Mouse (Mus musculus) embryonic facial prominence, embryonic 13.5 days (tissue): ENCODE results near the gene Dnlz. TPM values are rescaled to one million over a fixed set of nuclear protein-coding genes. Genes with fewer than 3 reads are reported as not detected.

Source experiments
- ATAC-seq: fragments of 200-750 bp; cut with Nextera tagmentation; 2 replicates; pipeline ENCODE4 v1.8.0; 2017; ENCODE audit warnings: low read depth; ENCODE audit not compliant: insufficient number of reproducible peaks, insufficient read depth, low FRiP score, low TSS enrichment
- H3K27ac ChIP-seq: fragments of 300-500 bp; sonication (generic); 2 replicates; pipeline ENCODE4 v1.5.1; 2015; ENCODE audit warnings: moderate library complexity, mild to moderate bottlenecking, inconsistent platforms
- H3K27me3 ChIP-seq: fragments of 300-500 bp; sonication (generic); 2 replicates; pipeline ENCODE4 v1.6.1; 2015; ENCODE audit warnings: mild to moderate bottlenecking, inconsistent platforms
- H3K36me3 ChIP-seq: fragments of 300-500 bp; sonication (generic); 2 replicates; pipeline ENCODE4 v1.6.1; 2015; ENCODE audit warnings: mild to moderate bottlenecking, inconsistent platforms
- H3K4me1 ChIP-seq: fragments of 300-500 bp; sonication (generic); 2 replicates; pipeline ENCODE4 v1.6.1; 2015; ENCODE audit warnings: inconsistent platforms
- H3K4me2 ChIP-seq: fragments of 300-500 bp; sonication (generic); 2 replicates; pipeline ENCODE4 v1.6.1; 2015; ENCODE audit warnings: moderate library complexity, mild to moderate bottlenecking, inconsistent platforms
- H3K4me3 ChIP-seq: fragments of 300-500 bp; sonication (generic); 2 replicates; pipeline ENCODE4 v1.5.1; 2015; ENCODE audit warnings: mild to moderate bottlenecking, inconsistent platforms
- H3K9ac ChIP-seq: fragments of 300-500 bp; sonication (generic); 2 replicates; pipeline ENCODE4 v1.6.1; 2015; ENCODE audit warnings: mild to moderate bottlenecking, inconsistent platforms
- H3K9me3 ChIP-seq: fragments of 300-500 bp; sonication (generic); 2 replicates; pipeline ENCODE4 v1.6.1; 2016; ENCODE audit warnings: inconsistent platforms
- WGBS: fragments of 180-500 bp; shearing (Covaris S2); methylation state at CpG from one replicate; pipeline ENCODE4 v1.1.7; 2015; ENCODE audit warnings: mixed read lengths; 5-methylcytosine and 5-hydroxymethylcytosine counted together
- polyA plus RNA-seq: library from polyadenylated mRNA; unstranded; fragments of >200 nt; fragmentation: Nextera tagmentation; extraction: Ambion mirVana; gene quantifications from 2 replicates; pipeline ENCODE4 v1.2.1, GENCODE M21; 2015

Dnlz gene
- polyA plus RNA-seq, 1 experiment from 2014 or later = 32.1 TPM

DNA sequence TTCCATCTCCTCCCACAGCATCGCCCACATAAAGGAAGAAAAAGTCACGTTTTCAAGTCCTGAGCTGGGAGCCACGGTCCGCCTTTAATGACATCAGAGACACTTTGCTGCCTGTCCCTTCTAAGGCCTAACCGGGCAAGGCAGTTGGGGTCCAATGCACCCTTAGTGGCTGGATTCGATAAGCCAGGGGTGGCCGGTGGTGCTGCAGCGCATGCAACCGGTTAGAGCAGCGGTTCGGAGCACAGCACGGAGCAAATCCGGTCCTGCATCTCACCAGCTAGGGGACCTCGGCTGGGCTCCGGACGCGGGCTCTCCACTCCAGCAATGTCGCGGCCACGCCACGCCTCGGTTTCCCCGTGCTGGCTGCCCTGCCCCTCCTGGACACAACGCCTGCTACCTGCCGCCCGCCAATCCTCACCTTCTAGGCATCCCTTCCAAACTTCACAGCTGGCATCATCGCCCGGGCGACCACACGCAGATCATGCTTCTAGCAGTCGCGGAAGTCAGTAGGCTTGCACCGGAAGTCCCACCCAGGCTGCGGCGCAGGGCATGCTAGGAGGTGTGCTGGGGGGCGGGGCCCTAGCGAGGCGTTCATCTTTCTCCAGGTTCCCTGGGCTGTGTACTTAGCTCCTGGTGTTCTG, 28.3 kb upstream of the Dnlz start, which contains the start of gene Snapc4:
Gene Snapc4 (minus strand): TSS at position 523 of the 641 bp plus-strand sequence.
- H3K9me3 ChIP-seq = no peaks in the 10 kb centered on the region
- ATAC-seq = peak; percentile 88
- H3K4me3 ChIP-seq = peak within 1 kb of the TSS; percentile 92
- H3K36me3 ChIP-seq = peaks cover 66% of the 10 kb centered on the region
- WGBS = 1% methylated on average over 38 of the region's 38 CpGs
- H3K27ac ChIP-seq = peak within 1 kb of the TSS; percentile 68
- no peaks in the 10 kb centered on the region for H3K27me3 ChIP-seq
- peak within 1 kb of the TSS; percentile 93 for H3K4me2 ChIP-seq
- peak within 1 kb of the TSS; percentile 89 for H3K9ac ChIP-seq
- H3K4me1 ChIP-seq = peaks cover 5% of the 10 kb centered on the region

DNA sequence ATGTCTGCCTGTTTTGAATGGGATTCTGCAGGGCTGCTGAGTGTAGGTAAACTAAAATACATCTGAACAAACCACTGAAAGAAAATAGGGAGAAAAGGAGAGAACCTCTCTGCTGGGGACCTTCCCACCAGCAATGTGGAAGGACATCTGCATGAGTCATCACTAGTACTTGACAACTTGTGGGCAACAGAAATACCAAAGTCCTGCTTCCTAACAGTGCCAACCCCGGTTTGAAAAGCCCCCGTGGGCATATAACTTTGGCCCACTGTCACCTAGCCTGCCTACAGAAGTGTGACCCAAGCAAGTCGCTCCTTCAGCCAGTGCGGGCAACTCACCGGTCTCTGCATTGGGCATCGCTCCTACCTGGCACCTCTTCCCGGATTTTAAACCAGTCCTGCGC, 20.5 kb upstream of the Dnlz start:
- H3K27me3 ChIP-seq = no peaks in the 10 kb centered on the region
- H3K4me3 ChIP-seq = no peak overlapping the region
- H3K4me2 ChIP-seq = no peak overlapping the region
- H3K36me3 ChIP-seq = peaks cover 99% of the 10 kb centered on the region
- H3K9me3 ChIP-seq = no peaks in the 10 kb centered on the region
- WGBS = 94% methylated on average over 8 of the region's 8 CpGs
- ATAC-seq = no peak
- H3K4me1 ChIP-seq = no peaks in the 10 kb centered on the region
- H3K27ac ChIP-seq = no peak overlapping the region
- H3K9ac ChIP-seq = no peak overlapping the region

DNA sequence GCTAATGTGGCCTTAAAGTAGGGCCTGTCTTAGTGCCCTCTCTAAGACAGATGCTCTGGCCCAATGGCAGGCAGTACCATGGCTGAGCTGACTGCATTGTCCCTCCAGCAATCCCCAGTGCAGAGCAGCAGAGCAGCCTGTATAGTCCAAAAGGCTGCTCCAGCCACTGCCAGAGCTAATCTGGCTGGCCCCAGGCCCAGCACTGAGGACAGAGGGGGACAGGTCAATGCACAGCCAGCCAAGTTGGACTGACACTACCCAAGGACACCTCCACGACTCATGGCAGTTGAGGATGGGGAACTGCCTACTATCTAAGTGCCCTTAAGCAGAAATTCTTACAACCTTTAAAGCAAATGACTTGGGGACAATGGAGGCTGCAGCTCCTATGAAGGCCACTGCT, 16.7 kb upstream of the Dnlz start:
- WGBS = 89% methylated on average over 1 of the region's 1 CpGs
- ATAC-seq = no peak
- H3K9ac ChIP-seq = no peak overlapping the region
- peaks cover 99% of the 10 kb centered on the region for H3K36me3 ChIP-seq
- no peak overlapping the region for H3K4me2 ChIP-seq
- H3K4me3 ChIP-seq = no peak overlapping the region
- no peaks in the 10 kb centered on the region for H3K9me3 ChIP-seq
- no peak overlapping the region for H3K27ac ChIP-seq
- no peaks in the 10 kb centered on the region for H3K27me3 ChIP-seq
- H3K4me1 ChIP-seq = no peaks in the 10 kb centered on the region

DNA sequence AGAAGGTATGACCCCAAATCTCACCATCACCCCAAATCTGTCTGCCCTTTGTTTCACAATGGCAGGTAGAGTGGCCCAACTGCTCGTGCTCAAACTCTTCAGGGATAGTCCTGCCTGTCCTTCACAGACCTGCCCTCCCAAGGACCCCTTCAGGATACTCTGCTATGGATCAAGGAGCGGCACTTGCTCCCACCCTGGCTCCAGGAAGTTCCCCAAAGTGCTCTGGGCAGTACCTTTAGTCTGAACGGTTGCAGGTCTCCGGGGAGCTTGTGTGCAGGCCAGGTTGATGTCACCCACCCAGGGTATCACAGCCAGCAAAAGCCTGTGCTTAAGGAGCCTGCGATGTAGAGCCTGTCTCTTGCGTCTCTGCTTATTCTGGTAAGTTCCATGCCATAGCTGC, 16.0 kb upstream of the Dnlz start:
- Histone ChIP-seq H3K9me3 (no peaks in the 10 kb centered on the region), H3K36me3 (peaks cover 99% of the 10 kb centered on the region), H3K4me3 (no peak overlapping the region), H3K9ac (no peak overlapping the region), H3K27ac (no peak overlapping the region), H3K4me2 (no peak overlapping the region), H3K4me1 (no peaks in the 10 kb centered on the region), H3K27me3 (no peaks in the 10 kb centered on the region)
- WGBS = 94% methylated on average over 6 of the region's 6 CpGs
- no peak for ATAC-seq

DNA sequence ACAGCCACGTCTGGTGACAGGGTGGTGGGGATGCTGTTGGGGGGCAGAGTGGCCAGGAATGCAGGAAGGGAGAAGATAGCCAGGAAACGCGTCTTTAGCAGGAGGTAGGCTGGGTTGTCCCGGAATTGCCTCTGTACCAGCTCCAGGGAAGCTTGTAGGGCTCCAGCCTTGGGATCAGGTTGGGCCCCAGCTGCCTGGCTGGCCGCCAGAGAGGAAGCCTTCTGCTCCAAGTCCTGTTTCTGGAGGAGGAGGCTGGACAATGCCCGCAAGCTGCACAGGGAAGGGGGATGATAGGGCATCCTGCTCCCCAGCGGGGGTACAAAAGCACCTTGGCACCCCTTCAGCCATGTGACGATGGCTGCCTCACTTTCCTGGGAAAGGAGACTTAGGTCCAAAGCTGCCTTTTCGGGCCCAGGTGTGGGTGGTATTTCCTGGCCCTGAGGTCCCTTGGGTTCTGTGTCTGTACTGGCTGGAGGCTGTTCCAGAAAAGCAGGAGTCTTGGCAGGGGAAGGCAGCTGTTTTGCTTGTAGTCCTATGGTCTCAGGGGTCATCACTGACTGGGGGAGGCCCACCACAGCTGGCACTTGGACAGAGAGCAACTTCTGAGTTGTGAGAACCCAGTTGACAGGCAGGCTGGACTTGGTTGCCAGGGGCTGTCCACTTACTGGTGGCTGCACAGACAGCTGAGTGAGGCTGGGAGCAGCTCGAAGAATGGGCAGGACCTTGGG, 13.0 kb upstream of the Dnlz start:
- WGBS = 88% methylated on average over 10 of the region's 10 CpGs
- Histone ChIP-seq H3K9ac (no peak overlapping the region), H3K4me2 (no peak overlapping the region), H3K9me3 (no peaks in the 10 kb centered on the region), H3K36me3 (peaks cover 77% of the 10 kb centered on the region), H3K27ac (no peak overlapping the region; the same call in 1 of the 2 replicates), H3K4me3 (no peak overlapping the region), H3K27me3 (no peaks in the 10 kb centered on the region), H3K4me1 (no peaks in the 10 kb centered on the region)
- no peak for ATAC-seq

DNA sequence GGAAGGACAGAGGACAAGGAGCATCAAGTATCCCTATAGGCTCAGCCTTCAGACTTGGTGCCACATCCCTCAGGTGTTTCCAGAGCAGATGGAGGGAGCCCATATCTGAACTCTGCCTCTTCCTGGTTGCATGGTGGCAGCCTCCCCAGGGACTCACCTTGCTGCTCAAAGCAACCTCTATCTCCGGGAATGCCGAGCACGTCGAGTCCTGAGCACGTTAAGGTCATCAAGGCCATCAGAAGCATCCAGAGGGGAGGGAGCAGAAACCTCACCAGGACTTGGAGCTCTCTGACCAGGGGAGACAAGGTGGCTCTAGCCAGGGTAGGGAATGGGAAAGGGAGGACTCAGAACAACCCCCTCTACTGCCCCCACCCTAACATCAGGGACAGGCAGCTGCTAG, 11.6 kb upstream of the Dnlz start:
- Histone ChIP-seq H3K27me3 (no peaks in the 10 kb centered on the region), H3K27ac (no peak overlapping the region), H3K4me3 (no peak overlapping the region), H3K9me3 (no peaks in the 10 kb centered on the region), H3K4me1 (no peaks in the 10 kb centered on the region), H3K4me2 (no peak overlapping the region), H3K36me3 (peaks cover 63% of the 10 kb centered on the region), H3K9ac (no peak overlapping the region)
- 86% methylated on average over 5 of the region's 5 CpGs for WGBS
- no peak for ATAC-seq

DNA sequence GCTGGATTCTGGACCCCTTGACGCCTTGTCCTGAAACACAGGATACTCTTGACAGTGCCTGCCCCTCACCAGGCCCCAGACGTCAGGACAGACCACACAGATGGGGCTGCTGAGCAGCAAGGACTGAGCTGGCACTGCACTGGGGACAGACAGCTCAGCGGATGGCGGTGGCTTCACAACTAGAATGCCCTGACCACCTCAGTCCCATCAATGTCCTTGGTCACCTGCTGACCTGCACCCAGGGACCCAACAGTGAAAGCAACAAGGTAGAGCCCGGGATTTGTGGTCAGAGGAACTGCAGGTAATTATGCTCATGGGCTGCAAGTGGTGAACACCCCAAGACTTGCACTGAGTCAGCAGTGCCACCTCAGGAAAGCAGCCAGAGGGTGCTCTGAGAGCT, 11.1 kb upstream of the Dnlz start:
- Histone ChIP-seq H3K27ac (no peak overlapping the region), H3K9me3 (no peaks in the 10 kb centered on the region), H3K4me2 (no peak overlapping the region), H3K27me3 (no peaks in the 10 kb centered on the region), H3K4me3 (no peak overlapping the region), H3K9ac (no peak overlapping the region), H3K36me3 (peaks cover 58% of the 10 kb centered on the region), H3K4me1 (no peaks in the 10 kb centered on the region)
- WGBS = 83% methylated on average over 5 of the region's 5 CpGs
- ATAC-seq = no peak

DNA sequence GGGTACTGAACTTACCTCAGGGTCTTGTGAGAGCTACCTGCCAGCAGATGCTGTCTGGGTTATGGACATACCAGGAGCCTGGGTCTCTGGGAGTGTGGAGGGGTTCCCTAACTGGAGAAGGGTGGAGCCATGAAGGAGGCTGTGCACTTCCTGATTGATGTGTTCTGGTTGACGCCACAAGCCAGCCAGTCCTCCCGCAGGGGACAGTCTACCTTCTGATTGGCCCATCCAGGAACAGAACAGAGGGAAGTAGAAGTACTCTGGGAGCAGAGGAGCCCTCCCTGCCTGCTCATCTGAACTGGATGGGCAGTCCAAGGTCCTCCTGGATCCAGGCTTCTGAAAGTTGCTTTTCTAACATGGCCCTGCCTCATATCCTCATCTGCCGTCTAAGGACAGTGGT, 8.9 kb upstream of the Dnlz start, which contains the start of gene Card9:
Gene Card9 (minus strand): TSS at position 147 of the 400 bp plus-strand sequence.
- Histone ChIP-seq H3K9ac (no peak within 1 kb of the TSS), H3K4me2 (no peak within 1 kb of the TSS), H3K36me3 (peaks cover 36% of the 10 kb centered on the region), H3K27ac (no peak within 1 kb of the TSS; the same call in 1 of the 2 replicates), H3K4me1 (no peaks in the 10 kb centered on the region), H3K27me3 (no peaks in the 10 kb centered on the region), H3K4me3 (no peak within 1 kb of the TSS), H3K9me3 (no peaks in the 10 kb centered on the region)
- whole genome bisulfite sequencing = 53% methylated on average over 3 of the region's 3 CpGs
- no peak for ATAC-seq

DNA sequence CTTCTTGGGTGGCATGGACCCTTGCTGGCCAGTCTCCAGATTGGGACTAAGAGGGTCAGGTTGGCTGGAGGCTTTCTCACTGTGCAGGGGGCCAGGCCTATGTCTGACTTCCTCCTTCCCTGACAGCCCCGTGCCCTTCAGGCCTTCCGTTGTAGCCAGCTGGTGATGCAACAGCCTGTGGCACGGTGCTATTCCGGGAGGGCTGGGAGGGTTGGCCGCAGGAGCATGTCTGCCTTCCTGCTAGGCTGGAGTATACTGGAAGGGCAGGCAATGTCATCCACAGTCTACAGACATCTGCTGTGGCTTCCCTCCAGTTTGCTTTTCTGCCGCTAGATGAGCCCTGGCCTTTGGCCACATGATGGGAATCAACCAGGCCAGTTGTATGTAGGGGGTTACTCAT, 8.1 kb upstream of the Dnlz start:
- no peak overlapping the region; the same call in 1 of the 2 replicates for H3K27ac ChIP-seq
- H3K4me2 ChIP-seq = no peak overlapping the region
- H3K9me3 ChIP-seq = no peaks in the 10 kb centered on the region
- no peak overlapping the region for H3K9ac ChIP-seq
- H3K4me1 ChIP-seq = no peaks in the 10 kb centered on the region
- H3K4me3 ChIP-seq = no peak overlapping the region
- WGBS = 87% methylated on average over 6 of the region's 6 CpGs
- ATAC-seq = no peak
- H3K27me3 ChIP-seq = no peaks in the 10 kb centered on the region
- peaks cover 28% of the 10 kb centered on the region for H3K36me3 ChIP-seq

DNA sequence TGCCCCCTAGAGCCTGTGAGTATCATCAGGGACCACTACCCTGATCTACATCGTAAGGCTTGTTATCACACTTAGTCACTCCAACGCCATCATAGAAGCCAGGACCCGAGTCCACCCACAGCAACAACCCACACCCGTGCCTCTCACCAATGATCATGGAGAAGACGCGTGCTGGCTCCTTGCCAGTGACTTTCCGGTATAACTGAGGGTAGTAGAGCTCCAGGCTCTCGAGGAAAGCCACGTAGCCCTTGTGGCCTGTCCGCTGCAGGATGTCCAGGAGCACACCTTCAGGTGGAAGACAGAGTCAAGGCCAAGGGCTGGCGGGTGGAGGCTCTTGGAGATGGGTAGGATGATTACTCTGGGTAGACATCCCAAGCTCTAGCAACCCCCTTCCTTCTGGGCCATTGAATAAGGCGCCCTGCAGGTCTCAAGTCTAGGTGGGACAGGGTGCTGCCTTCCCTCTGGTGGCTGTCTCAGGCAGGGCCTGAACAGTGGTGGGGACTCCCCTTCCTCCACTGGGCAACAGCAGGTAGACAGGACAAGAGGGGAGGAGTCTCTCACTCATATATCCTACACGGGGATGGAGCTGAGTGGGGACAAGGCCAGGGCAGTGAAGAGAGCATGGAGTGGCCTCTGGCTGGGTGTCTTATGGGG, 6.9 kb upstream of the Dnlz start:
- H3K27ac ChIP-seq = no peak overlapping the region
- WGBS = 89% methylated on average over 13 of the region's 13 CpGs
- H3K9me3 ChIP-seq = no peaks in the 10 kb centered on the region
- no peaks in the 10 kb centered on the region for H3K4me1 ChIP-seq
- no peak overlapping the region for H3K4me3 ChIP-seq
- no peak overlapping the region for H3K4me2 ChIP-seq
- no peak for ATAC-seq
- H3K27me3 ChIP-seq = no peaks in the 10 kb centered on the region
- H3K36me3 ChIP-seq = peaks cover 16% of the 10 kb centered on the region
- H3K9ac ChIP-seq = no peak overlapping the region

DNA sequence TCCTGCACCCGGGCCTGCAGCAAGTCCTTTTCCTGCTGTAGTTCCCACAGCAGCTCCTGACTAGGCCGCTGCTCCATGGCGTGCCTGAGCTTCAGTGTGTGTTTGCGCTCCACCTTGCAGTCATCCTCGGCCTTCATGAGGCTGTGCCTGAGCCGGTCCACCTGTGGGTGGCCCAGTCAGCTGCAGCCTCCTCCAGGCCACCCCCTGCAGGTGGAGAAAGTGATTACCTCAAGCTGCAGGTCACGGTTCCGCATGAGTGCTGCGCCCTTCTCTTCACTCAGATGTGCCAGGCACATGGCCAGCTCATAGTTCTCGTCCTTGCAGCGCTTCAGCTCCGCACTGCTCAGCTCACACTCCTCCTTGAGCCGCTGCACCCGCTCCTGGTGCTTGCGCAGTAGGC, 5.6 kb upstream of the Dnlz start:
- Histone ChIP-seq H3K9ac (peak overlapping the region; percentile 44; the same call in 1 of the 2 replicates), H3K27ac (no peak overlapping the region), H3K36me3 (0 out of 2 replicates have a peak, but pooled peaks cover 4% of the 10 kb centered on the region), H3K9me3 (no peaks in the 10 kb centered on the region), H3K27me3 (no peaks in the 10 kb centered on the region), H3K4me1 (peaks cover 6% of the 10 kb centered on the region), H3K4me3 (no peak overlapping the region), H3K4me2 (no peak overlapping the region)
- WGBS = 46% methylated on average over 15 of the region's 15 CpGs
- no peak for ATAC-seq

DNA sequence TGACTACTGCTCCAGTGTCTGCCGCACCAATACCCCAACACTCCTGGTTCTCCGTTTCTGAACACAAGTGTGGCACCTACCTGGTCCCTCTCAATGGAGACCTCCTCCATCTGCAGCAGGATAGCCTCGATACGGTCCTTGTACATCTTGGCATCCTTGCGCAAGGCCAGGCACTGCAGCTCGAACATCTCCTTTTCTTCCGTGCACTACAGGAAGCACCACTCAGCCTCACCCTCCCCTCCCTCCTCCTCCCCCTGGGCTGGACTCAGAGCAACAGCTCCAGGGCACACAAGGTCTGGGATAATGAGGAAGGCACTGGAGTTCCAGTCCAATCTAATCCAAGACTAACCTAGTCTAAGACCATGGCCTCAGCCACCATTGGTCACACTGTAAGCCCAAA, 4.8 kb upstream of the Dnlz start:
- Histone ChIP-seq H3K27me3 (no peaks in the 10 kb centered on the region), H3K9me3 (no peaks in the 10 kb centered on the region), H3K27ac (no peak overlapping the region), H3K4me2 (no peak overlapping the region), H3K9ac (no peak overlapping the region), H3K36me3 (no peaks in the 10 kb centered on the region), H3K4me1 (peaks cover 7% of the 10 kb centered on the region), H3K4me3 (no peak overlapping the region)
- no peak for ATAC-seq
- 71% methylated on average over 7 of the region's 7 CpGs for WGBS
